Comparison of ENCODE assay signal across 8 mouse cellular contexts in genomic region chr5:113179843-113180682, GRCm38 (mm10). TPM values are rescaled to one million over a fixed set of nuclear protein-coding genes. Genes with fewer than 3 reads are reported as not detected.
DNase-seq lines count a peak whose midpoint lies in the region; ATAC-seq and TF ChIP-seq lines count a peak whose summit lies in the region.

No protein-coding gene starts in this region.

- peaks cover 4% of the 10 kb centered on the region; the same call in 1 of the 2 replicates for H3K36me3 ChIP-seq in hindbrain, embryonic 16.5 days (ENCODE audit: control insufficient read depth, insufficient read depth, low read length)

- WGBS in hindbrain, embryonic 16.5 days: 4% methylated on average over 25 of the region's 30 CpGs

- peak overlapping the region; percentile 62 for H3K4me2 ChIP-seq in hindbrain, embryonic 16.5 days (ENCODE audit: low read length)

- H3K27ac ChIP-seq in gastrocnemius, adult 2 months: peak overlapping the region; percentile 80
- peak overlapping the region; percentile 77 for H3K27ac ChIP-seq in hindbrain, embryonic 16.5 days (ENCODE audit: low read depth, low read length)

- H3K4me1 ChIP-seq in hindbrain, embryonic 16.5 days (ENCODE audit: control insufficient read depth, insufficient read depth, low read depth, low read length): peaks cover 11% of the 10 kb centered on the region

- H3K9ac ChIP-seq in hindbrain, embryonic 16.5 days (ENCODE audit: low read depth, low read length): peak overlapping the region; percentile 47

- peak overlapping the region; percentile 59 for H3K4me3 ChIP-seq in gastrocnemius, adult 2 months
- H3K4me3 ChIP-seq in hindbrain, embryonic 16.5 days (ENCODE audit: low read length): peak overlapping the region; percentile 32

- DNase-seq in WW6 (ENCODE audit: low read depth, low spot score): peak; percentile 75
- peak; percentile 91 for DNase-seq in gastrocnemius, adult 2 months
- peak; percentile 89 to 93 for DNase-seq in left cerebral cortex, adult 18-20 months (ENCODE audit: low spot score in 2 of 2)
- DNase-seq in lung, postnatal 4 days: peak; percentile 91 to 92
- DNase-seq in retina, postnatal 7 days (ENCODE audit: low read depth, low spot score): peak; percentile 72
- DNase-seq in urinary bladder, postnatal 10 days (ENCODE audit: low spot score): peak; percentile 75

- intact Hi-C loops in gastrocnemius, adult 2 months (cut with DNase I): loop anchor here (1.0 kb wide), 2 partner anchors 41 to 46 kb away; partner anchors contain the start of genes 2900026A02Rik and Tmem211

- TF ChIP-seq CTCF in gastrocnemius, adult 2 months (IDR thresholded peaks at IDR 0.05): peak; percentile 99

- H3K9me3 ChIP-seq in hindbrain, embryonic 16.5 days (ENCODE audit: control insufficient read depth, low read length): no peaks in the 10 kb centered on the region

- H3K27me3 ChIP-seq in hindbrain, embryonic 16.5 days (replicated peaks; ENCODE audit: control insufficient read depth, insufficient read depth, low read length): no peaks in the 10 kb centered on the region

- ATAC-seq in common myeloid progenitor, adult 5-6 weeks (replicated peaks; ENCODE audit: low read depth, poor library complexity, severe bottlenecking): peak; percentile 80
- peak; percentile 88 for ATAC-seq in hindbrain, embryonic 16.5 days

RNA-seq across cellular contexts. Expression of gene 2900026A02Rik, which starts 41.0 kb away (rescaled TPM):
- 6.4 and 7.8 TPM in 2 replicates for total RNA-seq in common myeloid progenitor, adult 5-6 weeks (2017)
- total RNA-seq in gastrocnemius, adult 2 months (2021): 10 to 100 TPM; 19.6 to 24.6 TPM
- 4.3 and 4.8 TPM in 2 replicates for polyA plus RNA-seq in hindbrain, embryonic 16.5 days (2015; fragmentation: Nextera tagmentation; extraction: Ambion mirVana)
- 10 to 100 TPM; 37.3 to 39.1 TPM for total RNA-seq in left cerebral cortex, adult 18-20 months (2021)

RNA-seq across cellular contexts. Expression of gene Tmem211, which starts 46.6 kb away (rescaled TPM):
- not detected in 2 replicates for total RNA-seq in common myeloid progenitor, adult 5-6 weeks (2017)
- not detected for total RNA-seq in gastrocnemius, adult 2 months (2021)
- not detected in 2 replicates for polyA plus RNA-seq in hindbrain, embryonic 16.5 days (2015; fragmentation: Nextera tagmentation; extraction: Ambion mirVana)
- total RNA-seq in left cerebral cortex, adult 18-20 months (2021): not detected

Comparison
In these comparisons a context has a peak if more than half of its experiments do, and no peak if none do; other contexts are left out.
1. Peak in every context shown above with its lines: DNase-seq, ATAC-seq, H3K4me3 ChIP-seq and H3K27ac ChIP-seq.